Mouse (Mus musculus) kidney, adult 2 months (tissue): ENCODE measurements at regions not wholly inside any gene's neighbourhood (a gene's known extent, or its start where the extent isn't known, plus 50 kb on each side); places are given as distances from the start of the nearest gene placed in this dataset.

Experiments
- CTCF ChIP-seq: fragments of 200-500 bp; conservative IDR thresholded peaks from 2 replicates; pipeline ENCODE4 v1.5.1; 2011; ENCODE audit warnings: low read depth, mild to moderate bottlenecking, control low read depth, low read length, moderate library complexity, mixed read lengths; ENCODE audit not compliant: insufficient read depth, insufficient read length
- POLR2A ChIP-seq: fragments of 200-500 bp; IDR thresholded peaks from one replicate; pipeline ENCODE4 v1.6.1; 2011; ENCODE audit warnings: low read depth, low read length, control low read depth

DNA sequence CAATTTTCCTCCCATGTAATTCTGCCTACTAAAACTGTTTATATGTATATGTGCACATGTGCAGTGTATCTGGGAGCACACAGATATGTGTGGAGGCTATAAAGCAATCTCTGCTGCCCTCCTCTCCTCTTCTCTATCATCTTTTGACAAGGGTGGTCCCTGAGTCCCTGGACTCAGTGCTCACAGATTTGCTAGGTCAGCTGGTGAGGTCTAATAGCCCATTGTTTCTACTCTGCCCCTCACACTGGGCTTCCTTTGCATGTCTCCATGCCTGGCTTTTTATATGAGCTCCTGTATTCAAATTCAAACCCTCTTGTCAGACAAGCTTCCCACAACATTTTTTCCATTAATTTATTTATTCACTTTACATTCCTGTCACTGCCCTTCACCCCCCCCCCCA is 786.9 kb downstream of the Tmem114 start:
- TF ChIP-seq POLR2A (no peak), CTCF (no peak)
